Mouse (Mus musculus): Measurements from ENCODE around the gene Ube2m. TPM values are rescaled to one million over a fixed set of nuclear protein-coding genes. Genes with fewer than 3 reads are reported as not detected.

Ube2m gene
- total and polyA plus RNA-seq, 3 experiments: 134 to 272 (median 244) TPM

DNA sequence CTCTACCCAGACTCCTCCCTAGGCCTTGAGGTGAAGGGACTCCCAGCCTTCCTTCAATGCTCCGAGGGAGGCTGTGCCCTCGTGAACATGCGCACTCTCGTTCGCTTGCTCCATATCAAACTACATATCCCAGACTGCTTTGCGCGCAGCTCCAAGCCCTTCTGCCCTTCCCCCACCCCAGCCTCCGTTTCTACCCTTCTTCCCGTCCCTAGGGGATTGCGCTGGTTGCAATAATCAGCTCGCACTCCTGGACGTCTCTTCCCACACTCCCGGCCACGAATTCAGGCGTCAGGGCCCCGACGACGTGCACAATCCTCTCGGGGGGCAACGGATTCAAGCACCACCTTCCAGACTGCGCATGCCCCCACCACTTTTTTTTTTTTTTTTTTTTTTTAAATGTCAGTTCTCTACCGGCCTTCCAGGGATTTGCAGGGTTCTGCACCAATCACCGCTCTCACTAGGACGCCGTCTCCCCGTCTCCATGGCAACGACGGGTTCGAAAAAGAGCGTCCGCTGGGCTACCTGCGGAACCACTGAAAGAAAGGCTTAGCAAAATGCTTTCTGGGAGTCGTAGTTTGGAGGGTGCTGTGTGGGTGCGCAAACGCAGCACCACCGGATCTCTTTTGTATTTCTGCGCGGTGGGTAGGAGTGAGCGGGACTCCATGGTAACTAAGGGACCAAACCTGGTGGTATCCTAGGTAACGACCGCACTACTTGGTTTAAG lies 16.4 kb upstream of the Ube2m start, which contains the start of gene Mzf1:
Mzf1 (minus strand) TSS at position 478 of the 724 bp plus-strand sequence.
- Histone ChIP-seq H3K4me1 (ENCODE audit: control insufficient read depth in 1 of 2, insufficient read depth in 2 of 2) (peaks cover 0 to 10% of the 10 kb centered on the region in 2 experiments; a peak in 1 of 4 replicates), H3K4me3 (replicated peaks in 1 of 3; ENCODE audit: low read depth in 2 of 3, low read length in 2 of 3, poor library complexity in 1 of 3) (peak within 1 kb of the TSS; percentile 65 to 68 (median 66)), H3K27me3 (replicated peaks) (peaks cover 29% of the 10 kb centered on the region), H3K9me3 (replicated peaks; ENCODE audit: low read length) (no peaks in the 10 kb centered on the region), H3K27ac (ENCODE audit: insufficient read depth, low read depth) (no peak within 1 kb of the TSS), H3K36me3 (replicated peaks in 1 of 2; ENCODE audit: control insufficient read depth in 1 of 2, insufficient read depth in 1 of 2, low read length in 1 of 2) (no peaks in the 10 kb centered on the region), H3K79me2 (replicated peaks; ENCODE audit: control insufficient read depth, extremely low read depth, insufficient read depth, poor library complexity, severe bottlenecking) (no peaks in the 10 kb centered on the region), H3K4me2 (ENCODE audit: insufficient read depth, low read depth, poor library complexity, severe bottlenecking) (peak within 1 kb of the TSS; percentile 93), H3K9ac (ENCODE audit: insufficient read depth, low read depth) (peak within 1 kb of the TSS; percentile 4; the same call in 1 of the 2 replicates)
- dilution Hi-C loops (cut with MboI; ENCODE audit: extremely low pct_ligation_motif_present, extremely low pct_unique_long_range_greater_than_20kb, low sequenced_read_pairs): no loop called here
- TF ChIP-seq MAX (IDR thresholded peaks at IDR 0.05; ENCODE audit: low read length) (peak; percentile 81), HCFC1 (IDR thresholded peaks at IDR 0.05; ENCODE audit: low read depth, low read length) (peak; percentile 89), NRF1 (IDR thresholded peaks at IDR 0.05; ENCODE audit: low read depth, low read length) (peak; percentile 86), ZNF384 (IDR thresholded peaks at IDR 0.05; ENCODE audit: low read depth, low read length) (peak; percentile 98), POLR2AphosphoS2 (IDR thresholded peaks at IDR 0.05; ENCODE audit: low read depth, low read length) (no peak), MXI1 (IDR thresholded peaks at IDR 0.05; ENCODE audit: low read depth, low read length) (peak; percentile 92), JUN (IDR thresholded peaks at IDR 0.05; ENCODE audit: insufficient read depth, low read depth, low read length) (no peak), USF2 (conservative IDR thresholded peaks at IDR 0.05; ENCODE audit: low read depth, low read length) (no peak), ETS1 (conservative IDR thresholded peaks at IDR 0.05; ENCODE audit: low read depth, low read length) (0 out of 2 replicates have a peak, but pooled peaks have one; percentile 15), CHD2 (IDR thresholded peaks at IDR 0.05; ENCODE audit: low read length) (peak; percentile 96), MYC (IDR thresholded peaks at IDR 0.05; ENCODE audit: low read depth, low read length) (peak; percentile 44; the same call in 1 of the 2 replicates), EP300 (IDR thresholded peaks at IDR 0.05; ENCODE audit: low read length) (no peak), TCF12 (IDR thresholded peaks at IDR 0.05; ENCODE audit: low read depth, low read length) (peak; percentile 51), JUND (conservative IDR thresholded peaks at IDR 0.05; ENCODE audit: low read depth, low read length) (no peak), RAD21 (IDR thresholded peaks at IDR 0.05; ENCODE audit: low read depth, low read length) (no peak), KAT2A (IDR thresholded peaks at IDR 0.05; ENCODE audit: insufficient replicate concordance, low read length) (peak; percentile 87; the same call in 1 of the 2 replicates), MAFK (IDR thresholded peaks at IDR 0.05; ENCODE audit: insufficient replicate concordance, low read length) (no peak), MEF2A (IDR thresholded peaks at IDR 0.05; ENCODE audit: borderline replicate concordance, low read depth, low read length) (no peak), SIN3A (IDR thresholded peaks at IDR 0.05; ENCODE audit: low read length) (peak; percentile 90; the same call in 1 of the 2 replicates), ZKSCAN1 (IDR thresholded peaks at IDR 0.05; ENCODE audit: borderline replicate concordance, low read depth, low read length) (no peak; the same call in 1 of the 2 replicates), RCOR1 (conservative IDR thresholded peaks at IDR 0.05; ENCODE audit: low read depth, low read length) (no peak), ZC3H11A (IDR thresholded peaks at IDR 0.05; ENCODE audit: low read depth, low read length) (no peak), GABPA (IDR thresholded peaks at IDR 0.05; ENCODE audit: insufficient replicate concordance, low read depth, low read length) (no peak; the same call in 1 of the 2 replicates), IRF4 (IDR thresholded peaks at IDR 0.05; ENCODE audit: low read depth, low read length) (0 out of 2 replicates have a peak, but pooled peaks have one; percentile 26), USF1 (IDR thresholded peaks at IDR 0.05; ENCODE audit: low read depth, low read length) (no peak), MAZ (IDR thresholded peaks at IDR 0.05; ENCODE audit: low read depth, low read length) (0 out of 2 replicates have a peak, but pooled peaks have one; percentile 17), BHLHE40 (IDR thresholded peaks at IDR 0.05; ENCODE audit: low read depth, low read length) (no peak), CTCF (conservative IDR thresholded peaks at IDR 0.05 in 1 of 2, IDR thresholded peaks at IDR 0.05 in 1 of 2; ENCODE audit: low read depth in 2 of 2, low read length in 2 of 2) (no peak), SMC3 (IDR thresholded peaks at IDR 0.05; ENCODE audit: low read depth, low read length) (no peak), ELF1 (IDR thresholded peaks at IDR 0.05; ENCODE audit: low read depth, low read length) (peak; percentile 61), NELFE (IDR thresholded peaks at IDR 0.05; ENCODE audit: low read depth, low read length) (peak; percentile 44; the same call in 1 of the 2 replicates), ZMIZ1 (IDR thresholded peaks at IDR 0.05; ENCODE audit: low read depth, low read length) (no peak; the same call in 1 of the 2 replicates), POLR2A (IDR thresholded peaks at IDR 0.05; ENCODE audit: low read depth, low read length) (peak; percentile 59), PAX5 (IDR thresholded peaks at IDR 0.05; ENCODE audit: low read length) (no peak), CHD1 (IDR thresholded peaks at IDR 0.05; ENCODE audit: low read depth, low read length) (no peak), TBP (conservative IDR thresholded peaks at IDR 0.05; ENCODE audit: low read depth, low read length) (peak; percentile 61; the same call in 1 of the 2 replicates), UBTF (IDR thresholded peaks at IDR 0.05; ENCODE audit: low read depth, low read length) (no peak), E2F4 (IDR thresholded peaks at IDR 0.05; ENCODE audit: insufficient replicate concordance, low read depth, low read length) (no peak)
- peak; percentile 95 for DNase-seq (ENCODE audit: extremely low read depth)
- in situ Hi-C loops (cut with MboI; ENCODE audit: low pct_ligation_motif_present, low pct_unique_long_range_greater_than_20kb, low sequenced_read_pairs): loop anchor here (25.0 kb wide), 2 partner anchors 233 to 1258 kb away; partner anchors contain the start of genes Lig1 and Zswim9

Measured in CH12.LX (cell line).